Mouse (Mus musculus) forebrain, embryonic 14.5 days (tissue): Measurements from ENCODE around the gene Pyroxd1. TPM values are rescaled to one million over a fixed set of nuclear protein-coding genes. Genes with fewer than 3 reads are reported as not detected.

Source experiments
- polyA plus RNA-seq: library from polyadenylated mRNA; unstranded; fragments of >200 nt; fragmentation: Nextera tagmentation; extraction: Ambion mirVana; gene quantifications from 2 replicates; pipeline ENCODE4 v1.2.1, GENCODE M21; 2014

Gene Pyroxd1
- polyA plus RNA-seq, 1 experiment from 2014 or later, result 22.1 TPM

Other genes with a start within 250 kb of the Pyroxd1 start
- not detected in 2 replicates for gene Slco1a6, start 137.1 kb upstream of the Pyroxd1 start, polyA plus RNA-seq
- 0.71 TPM in 1 of 2 replicates, not detected in the other for gene Iapp, start 47.2 kb upstream of the Pyroxd1 start, polyA plus RNA-seq
- 0.22 and 0.30 TPM in 2 replicates for gene Slco1a5, start 22.7 kb upstream of the Pyroxd1 start, polyA plus RNA-seq
- gene Recql, start 41.4 kb downstream of the Pyroxd1 start, polyA plus RNA-seq, result 33.8 and 35.5 TPM in 2 replicates
- gene Golt1b, start 41.6 kb downstream of the Pyroxd1 start, polyA plus RNA-seq, result 99.4 and 106 TPM in 2 replicates
- gene Spx, start 67.8 kb downstream of the Pyroxd1 start, polyA plus RNA-seq, result 1.7 and 2.1 TPM in 2 replicates
- not detected in 2 replicates for gene Gys2, start 127.5 kb downstream of the Pyroxd1 start, polyA plus RNA-seq
- gene Ldhb, start 162.3 kb downstream of the Pyroxd1 start, polyA plus RNA-seq, result 544 and 576 TPM in 2 replicates
- 15.0 TPM in 2 replicates for gene Kcnj8, start 226.0 kb downstream of the Pyroxd1 start, polyA plus RNA-seq